Mouse (Mus musculus) thymus, adult 2 months (tissue): Measurements from ENCODE around the gene Racgap1.

Source experiments
- CTCF ChIP-seq: fragments of 200-500 bp; IDR thresholded peaks from 2 replicates; pipeline ENCODE4 v1.5.1; 2012; ENCODE audit warnings: mild to moderate bottlenecking, control low read depth, low read length, moderate library complexity, borderline replicate concordance; ENCODE audit not compliant: control insufficient read depth, poor library complexity, insufficient read depth; ENCODE audit errors: extremely low read depth
- POLR2A ChIP-seq: fragments of 200-500 bp; IDR thresholded peaks from 2 replicates; pipeline ENCODE4 v1.6.1; 2012; ENCODE audit warnings: mild to moderate bottlenecking, low read length, control low read depth, moderate library complexity; ENCODE audit not compliant: control insufficient read depth, poor library complexity, insufficient read depth; ENCODE audit errors: extremely low read depth

GRCm38 (mm10) chr15:99643832-99644231, 7.6 kb downstream of the Racgap1 start:
- TF ChIP-seq CTCF = no peak
- TF ChIP-seq POLR2A = no peak
